Mouse (Mus musculus): ENCODE results near the gene Ugt1a7c. TPM values are rescaled to one million over a fixed set of nuclear protein-coding genes. Genes with fewer than 3 reads are reported as not detected.

Gene Ugt1a7c
- polyA plus RNA-seq, 1 experiment from 2014 or later = 3.0 TPM

GRCm38 (mm10) chr1:88246386-88246785 is 151.5 kb downstream of the Ugt1a7c start:
- H3K9me3 ChIP-seq (replicated peaks; ENCODE audit: control insufficient read depth, low read length) = peaks cover 18% of the 10 kb centered on the region
- no peaks in the 10 kb centered on the region for H3K36me3 ChIP-seq (ENCODE audit: control insufficient read depth, insufficient read depth)
- no peak overlapping the region for H3K27ac ChIP-seq (ENCODE audit: low read length)
- no peak overlapping the region for H3K9ac ChIP-seq (ENCODE audit: low read depth, low read length)
- no peaks in the 10 kb centered on the region for H3K27me3 ChIP-seq (ENCODE audit: control insufficient read depth, insufficient read depth, low read depth, low read length)
- no peak for ATAC-seq (ENCODE audit: low read depth)
- H3K4me2 ChIP-seq (ENCODE audit: low read depth, low read length) = no peak overlapping the region
- no peak overlapping the region for H3K4me3 ChIP-seq (ENCODE audit: low read depth, low read length)
- 35% methylated on average over 6 of the region's 6 CpGs for WGBS (ENCODE audit: insufficient replicate concordance)
- no peaks in the 10 kb centered on the region for H3K4me1 ChIP-seq (ENCODE audit: control insufficient read depth, low read depth, low read length)

DNA sequence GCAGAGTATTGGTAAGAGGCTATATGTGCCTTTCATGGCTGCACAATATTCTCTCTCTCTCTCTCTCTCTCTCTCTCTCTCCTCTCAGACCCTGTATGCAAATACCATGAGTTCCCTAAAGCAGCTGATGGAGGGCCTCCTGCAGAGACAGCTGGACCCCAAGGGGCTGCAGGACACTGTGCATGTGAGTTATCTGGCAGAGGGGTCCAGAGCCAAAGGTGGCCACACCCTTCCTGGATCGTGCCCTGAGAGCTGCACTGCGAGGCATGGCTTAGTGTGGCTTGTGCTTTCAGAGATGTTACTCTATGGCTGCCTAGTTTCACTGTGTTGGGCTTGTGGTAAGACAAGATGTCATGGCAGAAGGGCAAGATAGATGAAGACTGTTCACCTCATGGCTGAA is 152.8 kb downstream of the Ugt1a7c start:
- H3K4me2 ChIP-seq (ENCODE audit: low read depth, low read length) = no peak overlapping the region
- no peaks in the 10 kb centered on the region for H3K4me1 ChIP-seq (ENCODE audit: control insufficient read depth, low read depth, low read length)
- H3K27me3 ChIP-seq (ENCODE audit: control insufficient read depth, insufficient read depth, low read depth, low read length) = no peaks in the 10 kb centered on the region
- ATAC-seq (ENCODE audit: low read depth) = no peak
- no peak overlapping the region for H3K4me3 ChIP-seq (ENCODE audit: low read depth, low read length)
- peaks cover 11% of the 10 kb centered on the region for H3K9me3 ChIP-seq (replicated peaks; ENCODE audit: control insufficient read depth, low read length)
- WGBS (ENCODE audit: insufficient replicate concordance) = 24% methylated on average over 2 of the region's 2 CpGs
- H3K36me3 ChIP-seq (ENCODE audit: control insufficient read depth, insufficient read depth) = no peaks in the 10 kb centered on the region
- no peak overlapping the region for H3K27ac ChIP-seq (ENCODE audit: low read length)
- H3K9ac ChIP-seq (ENCODE audit: low read depth, low read length) = no peak overlapping the region

DNA sequence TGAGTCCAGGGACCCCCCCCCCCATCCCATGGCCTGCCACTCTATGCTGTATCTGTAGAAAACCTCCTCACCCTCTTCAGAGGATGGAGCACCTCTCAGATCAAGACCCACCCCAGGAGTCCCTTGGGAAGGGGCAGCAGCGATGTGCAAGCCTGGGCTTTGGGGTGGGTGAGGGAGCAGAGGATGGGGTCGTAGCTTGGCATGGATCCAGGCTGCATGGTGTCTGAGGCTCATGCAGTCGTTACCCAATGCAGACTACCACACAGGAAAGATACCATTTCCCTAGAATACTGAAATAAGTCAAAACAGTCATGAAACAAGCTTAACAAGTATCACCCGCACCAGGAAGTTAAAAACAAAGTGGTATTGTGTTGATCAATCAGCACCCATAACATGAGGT is 153.8 kb downstream of the Ugt1a7c start:
- WGBS (ENCODE audit: insufficient replicate concordance) = 46% methylated on average over 4 of the region's 4 CpGs
- no peak overlapping the region for H3K9ac ChIP-seq (ENCODE audit: low read depth, low read length)
- ATAC-seq (ENCODE audit: low read depth) = no peak
- no peaks in the 10 kb centered on the region for H3K36me3 ChIP-seq (ENCODE audit: control insufficient read depth, insufficient read depth)
- no peaks in the 10 kb centered on the region for H3K4me1 ChIP-seq (ENCODE audit: control insufficient read depth, low read depth, low read length)
- H3K4me3 ChIP-seq (ENCODE audit: low read depth, low read length) = no peak overlapping the region
- peaks cover 7% of the 10 kb centered on the region for H3K9me3 ChIP-seq (replicated peaks; ENCODE audit: control insufficient read depth, low read length)
- H3K4me2 ChIP-seq (ENCODE audit: low read depth, low read length) = no peak overlapping the region
- no peaks in the 10 kb centered on the region for H3K27me3 ChIP-seq (ENCODE audit: control insufficient read depth, insufficient read depth, low read depth, low read length)
- no peak overlapping the region for H3K27ac ChIP-seq (ENCODE audit: low read length)

GRCm38 (mm10) chr1:88249596-88249995 is 154.7 kb downstream of the Ugt1a7c start:
- Histone ChIP-seq H3K4me1 (ENCODE audit: control insufficient read depth, low read depth, low read length) (no peaks in the 10 kb centered on the region), H3K27ac (ENCODE audit: low read length) (no peak overlapping the region), H3K27me3 (ENCODE audit: control insufficient read depth, insufficient read depth, low read depth, low read length) (no peaks in the 10 kb centered on the region), H3K9me3 (replicated peaks; ENCODE audit: control insufficient read depth, low read length) (peaks cover 7% of the 10 kb centered on the region), H3K36me3 (ENCODE audit: control insufficient read depth, insufficient read depth) (no peaks in the 10 kb centered on the region), H3K4me2 (ENCODE audit: low read depth, low read length) (no peak overlapping the region), H3K9ac (ENCODE audit: low read depth, low read length) (no peak overlapping the region), H3K4me3 (ENCODE audit: low read depth, low read length) (no peak overlapping the region)
- no peak for ATAC-seq (ENCODE audit: low read depth)
- WGBS (ENCODE audit: insufficient replicate concordance) = 59% methylated on average over 7 of the region's 7 CpGs

DNA sequence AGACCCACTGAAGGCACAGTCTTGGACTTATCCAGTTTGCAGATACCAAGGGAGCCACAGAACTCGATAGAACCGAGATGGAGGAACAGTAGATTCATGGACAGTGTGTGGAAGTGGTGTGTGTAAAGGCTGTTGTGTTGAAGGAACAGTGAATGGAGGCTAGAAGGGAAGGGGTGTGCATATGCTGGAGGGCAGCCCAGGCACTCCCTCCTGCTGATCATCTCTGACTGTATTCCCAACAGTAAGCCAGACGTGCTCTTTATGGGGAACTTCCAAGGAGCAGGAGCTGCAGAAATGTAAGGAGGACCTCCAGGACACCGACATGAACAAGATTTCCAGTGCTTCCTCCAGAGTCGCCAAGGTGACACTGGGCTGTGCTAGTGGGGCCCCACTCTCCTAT is 155.2 kb downstream of the Ugt1a7c start:
- Histone ChIP-seq H3K4me3 (ENCODE audit: low read depth, low read length) (no peak overlapping the region), H3K36me3 (ENCODE audit: control insufficient read depth, insufficient read depth) (no peaks in the 10 kb centered on the region), H3K9me3 (replicated peaks; ENCODE audit: control insufficient read depth, low read length) (peaks cover 7% of the 10 kb centered on the region), H3K9ac (ENCODE audit: low read depth, low read length) (no peak overlapping the region), H3K27me3 (ENCODE audit: control insufficient read depth, insufficient read depth, low read depth, low read length) (no peaks in the 10 kb centered on the region), H3K4me1 (ENCODE audit: control insufficient read depth, low read depth, low read length) (no peaks in the 10 kb centered on the region), H3K27ac (ENCODE audit: low read length) (no peak overlapping the region), H3K4me2 (ENCODE audit: low read depth, low read length) (no peak overlapping the region)
- WGBS (ENCODE audit: insufficient replicate concordance) = 59% methylated on average over 5 of the region's 5 CpGs
- no peak for ATAC-seq (ENCODE audit: low read depth)

DNA sequence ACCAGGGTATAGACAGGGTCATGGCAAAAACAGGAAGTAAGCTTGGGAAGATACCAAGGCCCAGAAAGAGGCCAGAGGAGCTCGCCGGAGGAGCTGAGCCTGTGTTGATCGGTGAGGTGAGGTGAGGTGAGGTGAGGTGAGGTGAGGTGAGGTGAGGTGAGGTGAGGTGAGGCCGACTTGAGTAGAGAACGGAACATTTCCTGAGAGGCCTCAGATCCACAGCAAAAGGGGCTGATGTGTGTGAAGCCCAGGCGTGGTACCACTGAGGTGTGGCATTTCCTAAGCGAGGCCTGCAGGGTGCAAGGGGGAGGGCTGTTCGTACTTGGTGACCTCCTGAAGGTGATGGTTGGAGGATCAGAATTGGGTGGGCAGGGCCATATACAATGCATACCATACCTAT is 158.2 kb downstream of the Ugt1a7c start:
- Histone ChIP-seq H3K9ac (ENCODE audit: low read depth, low read length) (no peak overlapping the region), H3K4me1 (ENCODE audit: control insufficient read depth, low read depth, low read length) (no peaks in the 10 kb centered on the region), H3K27ac (ENCODE audit: low read length) (no peak overlapping the region), H3K36me3 (ENCODE audit: control insufficient read depth, insufficient read depth) (no peaks in the 10 kb centered on the region), H3K27me3 (ENCODE audit: control insufficient read depth, insufficient read depth, low read depth, low read length) (no peaks in the 10 kb centered on the region), H3K4me2 (ENCODE audit: low read depth, low read length) (no peak overlapping the region), H3K9me3 (replicated peaks; ENCODE audit: control insufficient read depth, low read length) (peaks cover 7% of the 10 kb centered on the region; the same call in 1 of the 2 replicates), H3K4me3 (ENCODE audit: low read depth, low read length) (no peak overlapping the region)
- 54% methylated on average over 8 of the region's 8 CpGs for WGBS (ENCODE audit: insufficient replicate concordance)
- peak; percentile 5; the same call in 1 of the 2 replicates for ATAC-seq (ENCODE audit: low read depth)

GRCm38 (mm10) chr1:88253540-88253939 is 158.7 kb downstream of the Ugt1a7c start:
- Histone ChIP-seq H3K9ac (ENCODE audit: low read depth, low read length) (no peak overlapping the region), H3K36me3 (ENCODE audit: control insufficient read depth, insufficient read depth) (no peaks in the 10 kb centered on the region), H3K27me3 (ENCODE audit: control insufficient read depth, insufficient read depth, low read depth, low read length) (no peaks in the 10 kb centered on the region), H3K4me1 (ENCODE audit: control insufficient read depth, low read depth, low read length) (no peaks in the 10 kb centered on the region), H3K4me3 (ENCODE audit: low read depth, low read length) (no peak overlapping the region), H3K4me2 (ENCODE audit: low read depth, low read length) (no peak overlapping the region), H3K9me3 (replicated peaks; ENCODE audit: control insufficient read depth, low read length) (peaks cover 7% of the 10 kb centered on the region; the same call in 1 of the 2 replicates), H3K27ac (ENCODE audit: low read length) (no peak overlapping the region)
- WGBS (ENCODE audit: insufficient replicate concordance) = 54% methylated on average over 6 of the region's 6 CpGs
- peak; percentile 46 for ATAC-seq (ENCODE audit: low read depth)

DNA sequence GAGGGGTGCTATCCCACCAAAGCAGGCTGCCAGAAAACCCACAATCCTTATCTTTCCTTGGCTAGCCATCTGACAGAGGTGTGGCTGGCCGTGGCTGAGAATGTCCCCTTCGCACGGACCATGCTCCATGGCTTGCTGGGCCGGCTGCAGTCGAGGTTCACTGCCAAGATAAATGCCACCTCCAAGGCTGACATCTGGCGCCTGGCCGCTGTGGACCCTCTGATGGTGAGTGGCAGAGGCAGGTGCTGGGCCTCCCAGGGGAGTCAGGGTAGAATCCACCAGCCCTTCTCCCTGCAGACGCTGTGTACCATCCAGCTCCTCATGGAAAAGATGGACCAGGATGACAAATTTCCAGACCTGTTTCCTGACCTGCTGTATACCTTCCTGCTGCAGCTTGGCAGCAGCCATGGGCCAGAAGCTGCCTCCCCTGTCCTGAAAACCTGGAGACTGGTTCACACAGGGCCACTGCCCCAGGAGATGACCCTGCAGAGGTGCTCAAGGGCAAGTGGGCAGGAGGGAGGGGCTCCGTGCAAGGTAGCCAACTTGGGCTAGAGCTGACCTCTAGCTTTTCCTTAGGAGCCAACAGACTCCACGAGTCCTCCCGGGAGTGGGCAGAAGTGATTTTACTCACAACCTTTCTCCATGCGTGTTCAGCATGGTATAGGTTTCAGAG is 160.1 kb downstream of the Ugt1a7c start:
- Histone ChIP-seq H3K9ac (ENCODE audit: low read depth, low read length) (no peak overlapping the region), H3K9me3 (replicated peaks; ENCODE audit: control insufficient read depth, low read length) (no peaks in the 10 kb centered on the region; the same call in 1 of the 2 replicates), H3K4me3 (ENCODE audit: low read depth, low read length) (no peak overlapping the region), H3K4me2 (ENCODE audit: low read depth, low read length) (no peak overlapping the region), H3K27me3 (ENCODE audit: control insufficient read depth, insufficient read depth, low read depth, low read length) (no peaks in the 10 kb centered on the region), H3K36me3 (ENCODE audit: control insufficient read depth, insufficient read depth) (no peaks in the 10 kb centered on the region), H3K27ac (ENCODE audit: low read length) (no peak overlapping the region), H3K4me1 (ENCODE audit: control insufficient read depth, low read depth, low read length) (peaks cover 9% of the 10 kb centered on the region)
- no peak for ATAC-seq (ENCODE audit: low read depth)
- 60% methylated on average over 12 of the region's 12 CpGs for WGBS (ENCODE audit: insufficient replicate concordance)

- Histone ChIP-seq H3K36me3 (ENCODE audit: control insufficient read depth, insufficient read depth) (no peaks in the 10 kb centered on the region), H3K9me3 (replicated peaks; ENCODE audit: control insufficient read depth, low read length) (no peaks in the 10 kb centered on the region; the same call in 1 of the 2 replicates), H3K9ac (ENCODE audit: low read depth, low read length) (no peak overlapping the region), H3K4me2 (ENCODE audit: low read depth, low read length) (no peak overlapping the region), H3K4me3 (ENCODE audit: low read depth, low read length) (no peak overlapping the region), H3K27me3 (ENCODE audit: control insufficient read depth, insufficient read depth, low read depth, low read length) (no peaks in the 10 kb centered on the region), H3K4me1 (ENCODE audit: control insufficient read depth, low read depth, low read length) (peaks cover 15% of the 10 kb centered on the region), H3K27ac (ENCODE audit: low read length) (no peak overlapping the region)
- 47% methylated on average over 2 of the region's 2 CpGs for WGBS (ENCODE audit: insufficient replicate concordance)
- no peak for ATAC-seq (ENCODE audit: low read depth)
These were observed 160.6 kb downstream of the Ugt1a7c start for GRCm38 (mm10) chr1:88255466-88255857.

Data from liver, embryonic 16.5 days (tissue).